Mouse (Mus musculus) lung, adult 2 months (tissue): ENCODE results near the gene Mdga1.

Experiments used
- CTCF ChIP-seq: fragments of 200-500 bp; IDR thresholded peaks from 2 replicates; pipeline ENCODE4 v1.5.1; 2011; ENCODE audit warnings: mild to moderate bottlenecking, low read length, control low read depth; ENCODE audit not compliant: insufficient read depth
- POLR2A ChIP-seq: fragments of 200-500 bp; IDR thresholded peaks from 2 replicates; pipeline ENCODE4 v1.6.1; 2011; ENCODE audit warnings: low read depth, mild to moderate bottlenecking, control low read depth, low read length, borderline replicate concordance; ENCODE audit errors: extremely low read depth

DNA sequence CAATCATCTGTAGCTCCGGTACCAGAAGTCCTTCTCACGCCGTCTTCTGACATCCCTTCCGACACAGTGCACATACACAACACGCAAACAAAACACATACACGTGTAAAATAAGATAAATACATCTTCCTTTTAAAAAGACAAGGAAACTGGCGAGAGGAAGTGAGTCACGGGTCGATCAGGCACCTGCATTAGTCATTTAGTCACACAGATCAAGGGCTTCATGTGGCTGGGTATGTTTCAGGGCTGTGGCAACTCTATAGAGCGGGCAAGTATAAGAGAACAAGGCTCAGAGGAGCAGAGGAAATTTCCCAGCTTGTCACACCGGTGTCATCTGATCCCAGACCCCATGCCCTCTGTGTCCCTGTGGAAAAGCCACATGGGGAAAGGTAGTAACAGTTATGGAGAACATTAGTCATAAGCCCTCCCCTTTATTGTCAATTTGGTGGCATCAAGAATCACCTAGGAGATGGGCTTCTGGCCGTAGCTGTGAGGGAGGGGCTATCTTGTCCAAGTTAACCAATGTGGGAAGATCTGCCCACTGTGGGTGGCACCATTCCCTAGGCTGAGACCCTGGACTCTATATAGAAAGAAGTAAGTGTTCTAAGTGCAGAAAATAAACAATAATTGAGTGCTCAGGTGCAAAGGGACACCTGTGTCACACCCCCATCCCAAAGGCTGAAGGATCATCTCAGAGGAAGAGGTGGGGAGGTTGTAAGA is 35.6 kb downstream of the Mdga1 start:
- no peak for TF ChIP-seq POLR2A
- TF ChIP-seq CTCF, result no peak
